Mouse (Mus musculus) cerebral cortex, adult 2 months (tissue): ENCODE measurements around the gene Slc12a8.

Experiments
- WGBS: fragments of 180-500 bp; shearing (Covaris S2); methylation state at CpG from one replicate; pipeline ENCODE4 v1.1.7; 2018; 5-methylcytosine and 5-hydroxymethylcytosine counted together

Slc12a8 gene

DNA sequence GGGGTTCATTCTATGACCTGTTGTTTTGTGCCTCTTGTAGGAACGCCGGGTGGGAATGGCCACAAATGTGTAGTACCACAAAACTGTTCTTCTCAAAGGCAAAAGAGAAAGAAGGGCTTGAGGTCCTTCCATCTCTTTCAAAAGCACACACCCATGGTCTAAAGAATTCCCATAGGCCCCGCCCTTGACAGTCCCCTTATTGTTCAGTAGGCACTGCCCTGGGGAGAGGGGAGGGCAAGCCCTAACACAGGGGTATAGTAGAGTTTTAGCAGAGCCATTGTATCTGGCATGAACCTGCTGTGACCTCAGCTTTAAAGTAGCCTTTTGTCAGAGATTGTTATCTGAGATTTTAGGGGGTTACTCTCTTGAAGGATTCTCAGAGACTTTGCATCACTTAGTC, 98.9 kb downstream of the Slc12a8 start:
- 84% methylated on average over 3 of the region's 3 CpGs for WGBS

DNA sequence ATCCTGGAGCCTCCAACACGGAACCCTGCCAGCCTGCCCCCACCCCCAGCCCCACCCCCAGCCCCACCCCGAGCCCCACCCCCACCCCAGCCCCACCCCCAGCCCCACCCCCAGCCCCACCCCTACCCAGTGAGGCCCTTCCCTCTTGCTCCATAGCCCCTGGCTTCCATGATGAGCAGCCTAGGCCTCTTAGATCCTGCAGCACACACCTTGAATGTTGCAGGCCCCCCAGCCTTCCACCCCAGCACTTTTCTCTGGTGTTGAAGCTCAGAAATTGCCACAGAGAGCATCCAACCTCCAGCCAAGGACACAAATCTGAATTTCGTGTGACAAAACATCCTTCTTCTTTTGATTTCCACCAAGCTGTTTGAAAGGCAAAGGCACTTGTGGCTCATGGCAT, 104.7 kb downstream of the Slc12a8 start:
- WGBS = 85% methylated on average over 2 of the region's 3 CpGs

- 96% methylated on average over 9 of the region's 9 CpGs for WGBS
Observed at GRCm38 (mm10) chr16:33624586-33624985, 107.5 kb downstream of the Slc12a8 start.

DNA sequence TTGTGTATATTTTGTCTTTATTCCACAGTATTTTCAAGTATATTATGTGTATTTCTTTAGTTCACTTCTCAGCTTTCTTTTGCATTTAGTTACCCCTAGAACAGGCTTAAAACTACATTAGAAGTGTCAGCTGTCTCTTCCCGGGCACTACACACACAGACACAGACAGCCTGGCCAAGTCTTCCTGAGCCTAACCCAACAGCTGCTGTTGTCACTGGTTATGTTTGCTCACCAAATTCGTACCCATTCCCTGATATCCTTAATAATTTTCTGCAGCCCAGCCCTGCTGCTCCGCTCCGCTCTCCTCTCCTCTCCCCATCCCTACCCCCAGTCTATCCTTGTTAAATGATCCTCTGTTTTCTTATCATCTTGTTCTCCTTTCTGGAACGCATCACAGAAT, 112.4 kb downstream of the Slc12a8 start:
- WGBS = 84% methylated on average over 5 of the region's 5 CpGs

GRCm38 (mm10) chr16:33635836-33636595, 118.9 kb downstream of the Slc12a8 start:
- WGBS = 52% methylated on average over 12 of the region's 12 CpGs

DNA sequence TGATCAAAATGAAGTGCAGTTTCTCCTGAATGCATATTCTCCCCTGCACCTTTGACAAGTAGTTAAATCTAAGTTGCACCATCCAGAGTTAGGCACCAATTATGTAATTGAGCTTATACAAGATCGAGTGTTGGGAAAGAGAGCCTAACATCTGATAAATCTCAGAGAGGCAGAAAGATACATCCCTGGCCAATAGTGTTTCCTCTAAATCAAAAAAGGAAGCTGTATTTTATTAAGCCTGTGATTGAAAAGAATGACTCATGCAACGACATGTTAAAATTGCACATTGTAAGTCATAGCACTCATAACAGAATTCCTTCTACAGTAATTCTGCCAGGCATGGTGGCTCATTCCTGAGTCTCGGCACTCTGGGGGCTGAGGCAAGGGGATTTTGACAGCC, 124.7 kb downstream of the Slc12a8 start:
- WGBS = 31% methylated on average over 3 of the region's 3 CpGs

- 93% methylated on average over 6 of the region's 6 CpGs for WGBS
Observed at GRCm38 (mm10) chr16:33653116-33653515, 136.0 kb downstream of the Slc12a8 start.

GRCm38 (mm10) chr16:33655443-33655842, 138.3 kb downstream of the Slc12a8 start:
- WGBS = 47% methylated on average over 3 of the region's 3 CpGs

DNA sequence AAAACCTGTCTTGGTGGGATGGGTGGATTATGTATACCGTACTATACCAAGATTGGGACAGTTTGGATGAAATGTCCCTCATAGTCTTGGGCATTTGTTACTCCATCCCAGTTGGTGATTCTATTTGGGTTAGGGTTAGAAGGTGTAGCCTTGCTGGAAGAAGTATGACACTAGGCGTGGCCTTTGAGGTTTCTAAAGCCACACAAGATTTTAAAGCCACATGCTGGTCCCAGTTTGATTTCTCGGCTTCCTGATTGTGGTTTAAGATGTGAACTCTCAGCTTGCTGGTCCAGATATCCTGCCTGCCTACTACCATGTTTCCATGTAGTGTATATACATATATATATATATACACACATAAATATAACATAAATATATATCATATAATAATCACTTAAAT, 140.1 kb downstream of the Slc12a8 start:
- 93% methylated on average over 3 of the region's 3 CpGs for WGBS

- WGBS = 98% methylated on average over 3 of the region's 3 CpGs
Observed at GRCm38 (mm10) chr16:33658121-33658520, 141.0 kb downstream of the Slc12a8 start.

- WGBS = 75% methylated on average over 5 of the region's 5 CpGs
Observed at GRCm38 (mm10) chr16:33659521-33659920, 142.4 kb downstream of the Slc12a8 start.

DNA sequence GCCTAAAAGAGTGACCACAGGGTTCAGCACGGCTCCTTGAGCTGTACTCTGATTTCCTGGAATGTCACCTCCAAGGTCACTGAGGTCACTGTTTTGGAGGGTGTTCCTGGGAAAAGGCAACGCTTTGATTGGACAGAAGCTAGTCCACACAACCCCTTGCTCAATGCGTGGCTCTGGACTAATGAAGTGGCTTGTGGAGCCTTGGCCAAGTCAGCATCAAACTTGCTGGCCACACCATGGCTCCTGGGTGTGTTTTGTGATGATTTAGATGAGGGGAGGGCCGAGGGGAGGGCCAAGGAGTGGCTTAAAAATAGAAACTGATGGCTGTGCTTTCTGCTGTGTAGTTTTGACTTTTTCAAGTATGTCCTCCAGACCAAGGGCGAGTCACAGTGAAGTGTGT, 143.0 kb downstream of the Slc12a8 start:
- WGBS = 82% methylated on average over 5 of the region's 5 CpGs

GRCm38 (mm10) chr16:33662841-33663240, 145.7 kb downstream of the Slc12a8 start:
- 97% methylated on average over 10 of the region's 10 CpGs for WGBS

- 84% methylated on average over 6 of the region's 6 CpGs for WGBS
Observed at GRCm38 (mm10) chr16:33666226-33666625, 149.1 kb downstream of the Slc12a8 start.

DNA sequence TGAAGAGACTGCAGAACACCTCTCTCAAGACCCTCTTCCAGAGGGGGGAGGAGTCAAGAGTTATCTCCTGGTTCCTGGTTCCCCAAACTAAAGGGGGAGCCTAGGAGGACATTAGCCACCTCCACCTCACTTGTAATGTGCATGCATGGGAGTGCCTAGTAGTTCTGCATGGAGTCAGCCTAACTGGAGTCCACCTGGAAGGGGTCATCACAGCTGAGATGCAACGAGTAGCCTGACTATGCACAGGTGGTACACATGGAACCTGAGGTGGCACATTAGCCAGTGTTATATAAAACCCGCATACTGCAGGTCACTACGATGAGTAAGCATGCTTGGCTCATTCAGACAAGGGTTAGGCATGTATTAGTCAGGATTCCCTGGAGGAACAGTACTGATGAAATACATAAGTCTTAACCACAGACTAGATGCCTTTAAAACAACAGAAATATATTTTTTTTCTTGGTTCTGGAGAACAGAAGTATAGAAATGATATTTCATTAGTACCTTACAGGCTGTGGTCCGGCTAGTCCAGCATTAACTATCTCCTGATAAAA, 149.9 kb downstream of the Slc12a8 start:
- WGBS = 94% methylated on average over 4 of the region's 4 CpGs

DNA sequence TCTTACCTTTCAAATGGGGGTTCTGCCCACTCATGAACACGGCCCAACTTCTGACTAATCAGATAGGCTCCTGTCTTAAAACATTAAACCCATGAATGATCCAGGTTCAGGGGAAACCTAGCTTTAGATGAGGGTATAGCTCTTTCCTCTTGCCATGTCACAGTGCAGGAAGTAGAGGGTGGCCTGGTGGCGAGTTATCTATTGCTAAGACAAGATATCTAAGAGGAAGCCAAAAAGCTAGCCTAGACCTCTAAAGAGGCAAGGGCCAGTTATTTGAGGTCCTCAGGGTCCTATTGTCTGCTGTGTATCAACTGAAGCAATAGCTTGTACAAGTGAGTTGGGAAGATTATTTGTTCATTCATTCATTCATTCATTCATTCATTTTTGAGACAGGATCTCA, 151.3 kb downstream of the Slc12a8 start:
- WGBS = 98% methylated on average over 2 of the region's 2 CpGs

- WGBS = 100% methylated on average over 1 of the region's 1 CpGs
Observed at GRCm38 (mm10) chr16:33669072-33669471, 151.9 kb downstream of the Slc12a8 start.

- WGBS = 38% methylated on average over 3 of the region's 3 CpGs
Observed at GRCm38 (mm10) chr16:33670340-33670739, 153.2 kb downstream of the Slc12a8 start.

- 98% methylated on average over 2 of the region's 2 CpGs for WGBS
Observed at GRCm38 (mm10) chr16:33670933-33671332, 153.8 kb downstream of the Slc12a8 start.

DNA sequence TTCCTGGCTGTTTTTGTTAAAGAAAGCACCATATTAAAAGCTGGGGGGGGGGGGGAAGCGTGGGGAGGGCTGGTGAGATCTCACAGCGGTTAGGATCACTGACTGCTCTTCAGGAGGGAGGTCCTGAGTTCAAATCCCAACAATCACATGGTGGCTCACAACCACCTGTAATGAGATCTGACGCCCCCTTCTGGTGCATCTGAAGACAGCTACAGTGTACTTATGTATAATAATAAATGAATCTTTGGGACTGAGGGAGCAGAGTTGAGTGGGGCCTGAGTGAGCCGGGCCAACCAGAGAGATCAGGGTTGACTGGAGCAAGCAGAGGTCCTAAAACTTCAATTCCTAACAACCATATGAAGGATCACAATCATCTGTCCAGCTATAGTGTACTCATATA, 155.1 kb downstream of the Slc12a8 start:
- 91% methylated on average over 4 of the region's 4 CpGs for WGBS

DNA sequence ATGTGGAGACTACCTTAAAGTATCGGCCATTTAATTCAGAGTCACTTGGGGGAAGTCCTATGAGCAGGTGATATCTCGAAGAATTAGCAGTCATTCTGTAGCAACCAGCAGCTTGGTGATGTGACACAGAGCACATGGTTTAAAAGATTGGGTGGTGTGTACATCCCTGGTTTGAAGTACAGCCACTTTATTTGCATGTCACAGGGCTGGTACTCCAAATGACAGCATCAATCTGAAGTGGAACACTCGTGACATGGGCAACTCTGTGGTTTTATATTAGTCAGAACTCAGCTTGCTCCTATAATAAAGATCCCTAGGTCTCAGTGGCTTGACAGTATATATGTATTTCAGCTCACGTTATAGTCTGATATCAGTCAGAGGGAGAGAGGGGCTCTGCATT, 155.5 kb downstream of the Slc12a8 start:
- WGBS = 95% methylated on average over 4 of the region's 4 CpGs

DNA sequence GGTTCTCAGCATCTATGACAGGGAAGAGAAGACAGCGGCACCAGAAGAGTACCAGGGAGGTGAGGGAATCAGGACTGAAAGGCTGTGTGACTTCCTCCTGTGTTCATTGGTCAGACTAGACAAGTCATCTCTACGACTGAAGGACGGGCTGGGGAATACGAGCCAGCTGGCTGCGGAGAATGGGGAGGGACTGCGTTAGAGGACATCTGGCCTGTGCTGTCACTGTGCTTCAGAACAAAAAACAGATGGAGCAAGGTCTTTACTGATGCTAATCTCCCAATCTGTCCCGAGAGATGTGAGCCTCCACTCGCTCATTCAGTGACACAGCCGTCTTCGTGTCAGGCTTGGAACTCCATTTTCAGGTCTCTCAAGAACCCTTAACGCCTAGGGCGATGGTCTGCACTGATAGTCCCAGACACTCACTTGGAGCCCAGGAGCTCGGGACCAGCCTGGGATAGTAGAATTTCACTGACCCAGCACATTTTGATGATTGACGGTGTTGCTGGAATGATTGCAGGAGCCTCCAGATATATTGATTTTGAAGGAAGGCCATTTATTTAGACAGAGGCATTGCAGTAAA, 156.5 kb downstream of the Slc12a8 start:
- 66% methylated on average over 14 of the region's 14 CpGs for WGBS

GRCm38 (mm10) chr16:33675151-33675847, 158.2 kb downstream of the Slc12a8 start:
- 80% methylated on average over 10 of the region's 10 CpGs for WGBS
